Mouse (Mus musculus): ENCODE data around the gene Olfr288. TPM values are rescaled to one million over a fixed set of nuclear protein-coding genes. Genes with fewer than 3 reads are reported as not detected.

Olfr288 gene
- polyA plus RNA-seq, 1 experiment from 2014 or later: not detected

GRCm38 (mm10) chr15:98142515-98142914, 52.8 kb downstream of the Olfr288 start:
- H3K27ac ChIP-seq: no peak overlapping the region
- no peaks in the 10 kb centered on the region for H3K9me3 ChIP-seq (ENCODE audit: control insufficient read depth, low read length)
- H3K9ac ChIP-seq: no peak overlapping the region
- peaks cover 12% of the 10 kb centered on the region for H3K4me1 ChIP-seq (replicated peaks; ENCODE audit: control insufficient read depth, insufficient read depth, low read length)
- H3K36me3 ChIP-seq (replicated peaks; ENCODE audit: control insufficient read depth, insufficient read depth): peaks cover 51% of the 10 kb centered on the region
- H3K4me3 ChIP-seq (replicated peaks; ENCODE audit: low read length): no peak overlapping the region
- ATAC-seq (ENCODE audit: low FRiP score) (no peak), DNase-seq (ENCODE audit: low spot score) (no peak)
- H3K4me2 ChIP-seq (replicated peaks): no peak overlapping the region
- H3K27me3 ChIP-seq (ENCODE audit: control insufficient read depth, insufficient read depth, low read length): no peaks in the 10 kb centered on the region
- 84% methylated on average over 9 of the region's 10 CpGs for WGBS

- Histone ChIP-seq H3K27ac (no peak overlapping the region), H3K4me2 (replicated peaks) (no peak overlapping the region), H3K36me3 (replicated peaks; ENCODE audit: control insufficient read depth, insufficient read depth) (peaks cover 68% of the 10 kb centered on the region)
These were observed 54.5 kb downstream of the Olfr288 start for GRCm38 (mm10) chr15:98140809-98141208.

GRCm38 (mm10) chr15:98139763-98140162, 55.6 kb downstream of the Olfr288 start:
- no peak overlapping the region for H3K4me2 ChIP-seq (replicated peaks)
- no peak overlapping the region for H3K27ac ChIP-seq
- H3K27me3 ChIP-seq (ENCODE audit: control insufficient read depth, insufficient read depth, low read length): no peaks in the 10 kb centered on the region
- H3K36me3 ChIP-seq (replicated peaks; ENCODE audit: control insufficient read depth, insufficient read depth): peaks cover 78% of the 10 kb centered on the region
- H3K9ac ChIP-seq: no peak overlapping the region
- H3K9me3 ChIP-seq (ENCODE audit: control insufficient read depth, low read length): no peaks in the 10 kb centered on the region
- H3K4me1 ChIP-seq (replicated peaks; ENCODE audit: control insufficient read depth, insufficient read depth, low read length): peaks cover 7% of the 10 kb centered on the region
- no peak for DNase-seq (ENCODE audit: low spot score)
- H3K4me3 ChIP-seq (replicated peaks; ENCODE audit: low read length): no peak overlapping the region
- WGBS: 84% methylated on average over 7 of the region's 7 CpGs
- no peak for ATAC-seq (ENCODE audit: low FRiP score)

More at GRCm38 (mm10) chr15:98140809-98141208, 54.5 kb downstream of the Olfr288 start:
- Histone ChIP-seq H3K4me3 (replicated peaks; ENCODE audit: low read length) (no peak overlapping the region), H3K9ac (no peak overlapping the region), H3K27me3 (ENCODE audit: control insufficient read depth, insufficient read depth, low read length) (no peaks in the 10 kb centered on the region), H3K4me1 (replicated peaks; ENCODE audit: control insufficient read depth, insufficient read depth, low read length) (peaks cover 8% of the 10 kb centered on the region), H3K9me3 (ENCODE audit: control insufficient read depth, low read length) (no peaks in the 10 kb centered on the region)
- no peak for ATAC-seq (ENCODE audit: low FRiP score)
- DNase-seq (ENCODE audit: low spot score): no peak
- 95% methylated on average over 5 of the region's 5 CpGs for WGBS

GRCm38 (mm10) chr15:98136871-98137270, 58.5 kb downstream of the Olfr288 start:
- H3K36me3 ChIP-seq (replicated peaks; ENCODE audit: control insufficient read depth, insufficient read depth): peaks cover 99% of the 10 kb centered on the region

More at GRCm38 (mm10) chr15:98136871-98137270, 58.5 kb downstream of the Olfr288 start:
- DNase-seq (ENCODE audit: low spot score) (no peak), ATAC-seq (ENCODE audit: low FRiP score) (no peak)
- Histone ChIP-seq H3K27ac (no peak overlapping the region), H3K9me3 (ENCODE audit: control insufficient read depth, low read length) (no peaks in the 10 kb centered on the region), H3K9ac (no peak overlapping the region), H3K4me2 (replicated peaks) (no peak overlapping the region), H3K27me3 (ENCODE audit: control insufficient read depth, insufficient read depth, low read length) (no peaks in the 10 kb centered on the region), H3K4me3 (replicated peaks; ENCODE audit: low read length) (no peak overlapping the region), H3K4me1 (replicated peaks; ENCODE audit: control insufficient read depth, insufficient read depth, low read length) (no peaks in the 10 kb centered on the region)
- WGBS: 93% methylated on average over 9 of the region's 9 CpGs

Other genes with a start within 250 kb of the Olfr288 start
- gene Tmem106c, start 231.3 kb downstream of the Olfr288 start, polyA plus RNA-seq (2014; fragmentation: Nextera tagmentation; extraction: Ambion mirVana): 54.9 and 58.0 TPM in 2 replicates
- gene Col2a1, start 190.8 kb downstream of the Olfr288 start, polyA plus RNA-seq (2014; fragmentation: Nextera tagmentation; extraction: Ambion mirVana): 24.0 and 30.8 TPM in 2 replicates
- 77.6 and 83.0 TPM in 2 replicates for gene Pfkm, start 103.0 kb downstream of the Olfr288 start, polyA plus RNA-seq (2014; fragmentation: Nextera tagmentation; extraction: Ambion mirVana)
- gene Senp1, start 101.8 kb downstream of the Olfr288 start, polyA plus RNA-seq (2014; fragmentation: Nextera tagmentation; extraction: Ambion mirVana): 22.9 and 23.6 TPM in 2 replicates
- 66.2 and 66.8 TPM in 2 replicates for gene Asb8, start 29.9 kb downstream of the Olfr288 start, polyA plus RNA-seq (2014; fragmentation: Nextera tagmentation; extraction: Ambion mirVana)
- gene Ccdc184, start 28.4 kb downstream of the Olfr288 start, polyA plus RNA-seq (2014; fragmentation: Nextera tagmentation; extraction: Ambion mirVana): 98.1 and 125 TPM in 2 replicates
- gene Gm44579, start 25.4 kb upstream of the Olfr288 start, polyA plus RNA-seq (2014; fragmentation: Nextera tagmentation; extraction: Ambion mirVana): not detected in 2 replicates
- 0.17 TPM in 1 of 2 replicates, not detected in the other for gene Olfr287, start 25.5 kb upstream of the Olfr288 start, polyA plus RNA-seq (2014; fragmentation: Nextera tagmentation; extraction: Ambion mirVana)
- not detected in 2 replicates for gene Olfr286, start 38.9 kb upstream of the Olfr288 start, polyA plus RNA-seq (2014; fragmentation: Nextera tagmentation; extraction: Ambion mirVana)
- not detected in 2 replicates for gene H1fnt, start 61.8 kb upstream of the Olfr288 start, polyA plus RNA-seq (2014; fragmentation: Nextera tagmentation; extraction: Ambion mirVana)
- 12.2 and 14.5 TPM in 2 replicates for gene Zfp641, start 100.6 kb upstream of the Olfr288 start, polyA plus RNA-seq (2014; fragmentation: Nextera tagmentation; extraction: Ambion mirVana)
- not detected in 2 replicates for gene Olfr285, start 121.8 kb upstream of the Olfr288 start, polyA plus RNA-seq (2014; fragmentation: Nextera tagmentation; extraction: Ambion mirVana)
- not detected in 2 replicates for gene Olfr284, start 145.4 kb upstream of the Olfr288 start, polyA plus RNA-seq (2014; fragmentation: Nextera tagmentation; extraction: Ambion mirVana)
- not detected in 2 replicates for gene Olfr283, start 185.4 kb upstream of the Olfr288 start, polyA plus RNA-seq (2014; fragmentation: Nextera tagmentation; extraction: Ambion mirVana)
- not detected in 2 replicates for gene Olfr282, start 235.7 kb upstream of the Olfr288 start, polyA plus RNA-seq (2014; fragmentation: Nextera tagmentation; extraction: Ambion mirVana)